In the genomic region with DNA sequence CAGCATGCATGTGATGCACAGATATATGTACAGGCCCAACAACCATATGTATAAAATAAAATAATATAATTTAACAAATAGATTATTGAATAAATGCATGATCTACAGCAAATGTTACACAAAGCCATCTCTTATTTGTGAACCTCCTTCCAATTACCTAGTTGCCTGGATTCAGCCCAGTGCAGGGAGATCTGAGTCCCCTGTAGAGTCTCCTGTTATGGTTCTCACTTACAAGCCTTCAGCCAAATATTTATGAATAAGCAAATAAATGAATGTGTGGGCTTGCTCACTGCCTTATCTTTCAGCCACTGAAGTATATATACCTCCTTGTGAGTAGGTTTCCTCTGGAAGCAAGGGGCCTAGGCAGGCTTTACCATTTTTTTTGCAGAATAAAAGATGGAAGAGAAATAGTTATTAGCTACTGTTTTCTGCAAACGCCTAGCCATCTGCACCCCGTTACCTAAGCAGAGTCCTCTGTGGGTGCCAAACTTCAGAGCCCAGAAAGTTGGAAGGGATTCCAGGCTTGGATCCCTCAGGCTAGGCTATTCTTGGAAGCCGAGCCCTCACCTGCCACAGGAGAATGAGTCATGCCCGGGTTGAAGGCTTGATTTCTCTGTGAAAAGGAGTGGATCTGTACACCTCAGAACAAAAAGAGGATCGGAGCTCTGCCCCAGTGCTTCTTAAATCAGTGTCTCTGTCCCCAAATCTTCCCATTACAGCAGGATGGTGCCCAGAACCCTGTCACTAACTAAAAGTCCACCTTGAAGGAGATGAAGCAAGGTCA, we compare ENCODE assay signal across 13 mouse cellular contexts.
A peak's percentile ranks its signal among the peaks of the same experiment; 100 is the strongest.
DNase-seq lines count a peak whose midpoint lies in the region.
"Had no signal": no experiment of that assay in that cellular context is flagged by ENCODE, and none has a peak within 500 bp of the region (broad histone marks: within the 10 kb centered on the region; RNA-seq: fewer than 3 reads in every experiment).

No protein-coding gene starts in this region.

- DNase-seq in heart, adult 11 months, result peak; percentile 76
- no peak for DNase-seq in heart, postnatal 4 days
- peak; percentile 69 for DNase-seq in right cerebral cortex, adult 18-20 months
- no peak for DNase-seq in right cerebral cortex, postnatal 10 days (ENCODE audit: low spot score in 2 of 2)
- DNase-seq in cerebellum, postnatal 10 days, result peak; percentile 80 to 81
- peak; percentile 64 for DNase-seq in telencephalon, adult 2 months (ENCODE audit: low read depth, low spot score)
- DNase-seq in thymus, postnatal 4 days, result no peak
- no peak for DNase-seq in lung, postnatal 4 days
- DNase-seq: gastrocnemius, adult 2 months; kidney, adult 8-10 months; kidney, postnatal 4 days; lung, embryonic 14.5 days; retina, postnatal 1 day had no signal

Comparison
In these comparisons a context has a peak if more than half of its experiments do, and no peak if none do; other contexts are left out.
1. DNase-seq: peak in heart, adult 11 months (single experiment), right cerebral cortex, adult 18-20 months (single experiment), cerebellum, postnatal 10 days (2 of 2) and telencephalon, adult 2 months (single experiment); none in heart, postnatal 4 days (single experiment), right cerebral cortex, postnatal 10 days (0 of 2), thymus, postnatal 4 days (single experiment) and lung, postnatal 4 days (0 of 2).